Mouse (Mus musculus): Measurements from ENCODE around the gene Gm21988. TPM values are rescaled to one million over a fixed set of nuclear protein-coding genes. Genes with fewer than 3 reads are reported as not detected.
A peak's percentile ranks its signal among the peaks of the same experiment; 100 is the strongest.

Gm21988 gene
- polyA plus RNA-seq, 1 experiment from 2014 or later, result 10.1 TPM

DNA sequence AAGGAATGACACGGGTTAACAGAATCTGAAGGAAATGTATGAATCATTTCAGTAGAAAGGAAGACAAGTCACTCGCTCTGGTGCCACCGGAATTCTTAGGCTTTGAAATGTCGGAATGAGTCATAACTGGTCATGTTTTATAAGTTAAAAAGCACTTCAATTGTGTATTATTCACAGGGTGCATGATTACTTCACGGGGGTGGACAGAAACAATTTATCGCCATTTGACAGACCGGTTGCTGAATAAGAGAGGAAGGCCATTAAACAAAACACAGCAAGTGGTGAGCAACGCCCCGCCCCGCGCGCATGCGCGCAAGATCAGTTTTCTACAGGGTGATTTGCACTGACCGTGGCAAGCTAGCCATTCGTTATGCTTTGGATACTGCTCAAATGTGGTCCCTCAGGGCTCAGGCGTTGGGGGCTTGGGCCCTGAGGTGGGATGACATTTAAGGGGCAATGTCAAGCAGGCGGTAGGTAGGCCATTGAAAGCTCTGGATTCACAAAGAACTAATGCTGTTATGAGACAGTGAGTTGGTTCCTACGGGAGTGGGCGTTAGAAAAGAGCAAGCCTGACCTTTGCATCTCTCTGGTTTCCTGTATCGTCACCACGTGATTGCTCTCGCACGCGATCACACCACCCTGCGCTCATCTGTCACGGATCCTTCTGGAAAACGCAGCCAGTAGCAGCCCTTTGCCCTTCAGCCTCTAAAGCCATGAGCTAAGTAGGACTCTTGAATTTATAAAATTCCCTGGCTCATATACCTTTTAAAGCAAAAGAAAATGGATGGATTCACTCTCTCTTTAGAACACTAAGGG is 50.1 kb downstream of the Gm21988 start:
- no peak overlapping the region for H3K4me3 ChIP-seq
- H3K9me3 ChIP-seq, result no peaks in the 10 kb centered on the region
- DNase-seq (ENCODE audit: extremely low spot score, low spot score), result no peak
- H3K36me3 ChIP-seq (replicated peaks), result no peaks in the 10 kb centered on the region
- WGBS, result 93% methylated on average over 28 of the region's 28 CpGs
- no peak overlapping the region for H3K27ac ChIP-seq
- no peaks in the 10 kb centered on the region for H3K27me3 ChIP-seq (ENCODE audit: poor library complexity, severe bottlenecking)
- H3K4me1 ChIP-seq, result no peaks in the 10 kb centered on the region

MicroRNA genes within 50 kb of the gene (microRNA counts, 519-probe panel; counts per million panel counts)
- microRNA mmu-miR-195, result 341 counts per million, percentile 65 among the panel's probes with 10 or more counts
- microRNA mmu-miR-497, result 341 counts per million, percentile 65 among the panel's probes with 10 or more counts

Small RNA genes lying within 50 kb of the gene (microRNA-seq; reads per million reads assigned to microRNA genes)
- 307 reads per million, percentile 60 among the genes with 10 or more reads in this experiment for gene Mir195a
- gene Mir497, result not detected
- not detected for gene Mir497b

Other genes starting within 250 kb of the Gm21988 start
- gene Gabarap, start 248.7 kb downstream of the Gm21988 start, polyA plus RNA-seq (2016; fragmentation: Nextera tagmentation; extraction: Ambion mirVana), result 318 and 331 TPM in 2 replicates
- 94.5 and 96.2 TPM in 2 replicates for gene Phf23, start 244.1 kb downstream of the Gm21988 start, polyA plus RNA-seq (2016; fragmentation: Nextera tagmentation; extraction: Ambion mirVana)
- gene Dvl2, start 239.2 kb downstream of the Gm21988 start, polyA plus RNA-seq (2016; fragmentation: Nextera tagmentation; extraction: Ambion mirVana), result 44.3 and 51.6 TPM in 2 replicates
- gene Acadvl, start 224.4 kb downstream of the Gm21988 start, polyA plus RNA-seq (2016; fragmentation: Nextera tagmentation; extraction: Ambion mirVana), result 41.0 and 44.1 TPM in 2 replicates
- 13.8 and 15.5 TPM in 2 replicates for gene Dlg4, start 222.9 kb downstream of the Gm21988 start, polyA plus RNA-seq (2016; fragmentation: Nextera tagmentation; extraction: Ambion mirVana)
- 0.71 and 1.2 TPM in 2 replicates for gene Asgr1, start 185.7 kb downstream of the Gm21988 start, polyA plus RNA-seq (2016; fragmentation: Nextera tagmentation; extraction: Ambion mirVana)
- gene Asgr2, start 147.2 kb downstream of the Gm21988 start, polyA plus RNA-seq (2016; fragmentation: Nextera tagmentation; extraction: Ambion mirVana), result not detected in 2 replicates
- gene Mgl2, start 109.5 kb downstream of the Gm21988 start, polyA plus RNA-seq (2016; fragmentation: Nextera tagmentation; extraction: Ambion mirVana), result not detected in 2 replicates
- gene Clec10a, start 83.6 kb downstream of the Gm21988 start, polyA plus RNA-seq (2016; fragmentation: Nextera tagmentation; extraction: Ambion mirVana), result not detected in 2 replicates
- gene Slc16a11, start 27.1 kb downstream of the Gm21988 start, polyA plus RNA-seq (2016; fragmentation: Nextera tagmentation; extraction: Ambion mirVana), result 0.79 and 1.2 TPM in 2 replicates
- gene Slc16a13, start 18.8 kb downstream of the Gm21988 start, polyA plus RNA-seq (2016; fragmentation: Nextera tagmentation; extraction: Ambion mirVana), result 14.6 and 16.1 TPM in 2 replicates
- 4.5 and 4.7 TPM in 2 replicates for gene Bcl6b, start 10.0 kb downstream of the Gm21988 start, polyA plus RNA-seq (2016; fragmentation: Nextera tagmentation; extraction: Ambion mirVana)
- 227 TPM in 2 replicates for gene 0610010K14Rik, start 1.9 kb downstream of the Gm21988 start, polyA plus RNA-seq (2016; fragmentation: Nextera tagmentation; extraction: Ambion mirVana)
- 83.9 and 92.7 TPM in 2 replicates for gene Rnasek, start within 50 bp of the Gm21988 start, polyA plus RNA-seq (2016; fragmentation: Nextera tagmentation; extraction: Ambion mirVana)
- gene Alox12, start 15.5 kb upstream of the Gm21988 start, polyA plus RNA-seq (2016; fragmentation: Nextera tagmentation; extraction: Ambion mirVana), result 2.5 and 2.7 TPM in 2 replicates
- gene Alox12e, start 82.8 kb upstream of the Gm21988 start, polyA plus RNA-seq (2016; fragmentation: Nextera tagmentation; extraction: Ambion mirVana), result not detected in 2 replicates
- 0.10 and 0.29 TPM in 2 replicates for gene Alox15, start 112.2 kb upstream of the Gm21988 start, polyA plus RNA-seq (2016; fragmentation: Nextera tagmentation; extraction: Ambion mirVana)
- gene Pelp1, start 170.2 kb upstream of the Gm21988 start, polyA plus RNA-seq (2016; fragmentation: Nextera tagmentation; extraction: Ambion mirVana), result 56.2 and 58.8 TPM in 2 replicates
- gene Arrb2, start 192.8 kb upstream of the Gm21988 start, polyA plus RNA-seq (2016; fragmentation: Nextera tagmentation; extraction: Ambion mirVana), result 31.4 and 32.9 TPM in 2 replicates
- gene Med11, start 212.1 kb upstream of the Gm21988 start, polyA plus RNA-seq (2016; fragmentation: Nextera tagmentation; extraction: Ambion mirVana), result 43.5 and 44.5 TPM in 2 replicates
- gene Zmynd15, start 219.6 kb upstream of the Gm21988 start, polyA plus RNA-seq (2016; fragmentation: Nextera tagmentation; extraction: Ambion mirVana), result 0.14 and 0.38 TPM in 2 replicates
- gene Cxcl16, start 220.2 kb upstream of the Gm21988 start, polyA plus RNA-seq (2016; fragmentation: Nextera tagmentation; extraction: Ambion mirVana), result 0.40 and 0.47 TPM in 2 replicates